Mouse (Mus musculus) left cerebral cortex, postnatal 36 days (tissue): ENCODE data around the gene Tspan15. TPM values are rescaled to one million over a fixed set of nuclear protein-coding genes. Genes with fewer than 3 reads are reported as not detected.

Experiments used
- DNase-seq, 2 experiments: peaks; one replicate each; pipeline ENCODE4 v3.0.0; 2021 to 2022; ENCODE audit warnings: low spot score in 2 of 2, mixed read lengths in 1 of 2
- intact Hi-C: fragments of 180-260 bp; cut with DNase I; formaldehyde crosslinking; loops from one replicate; pipeline ENCODE4 v1.15.1; 2025
- total RNA-seq, 2 experiments: library from RNA; stranded (reverse); gene quantifications; 2 replicates each; pipeline ENCODE4 v1.2.3; 2021

The Tspan15 gene
- total RNA-seq, 2 experiments from 2014 or later = 11.6 to 14.2 TPM

- no peak for DNase-seq
- intact Hi-C loops = no loop called here
These were observed 35.7 kb downstream of the Tspan15 start for GRCm38 (mm10) chr10:62195376-62195775.

- DNase-seq = no peak
- intact Hi-C loops = no loop called here
These were observed 36.1 kb downstream of the Tspan15 start for GRCm38 (mm10) chr10:62194946-62195345.

DNA sequence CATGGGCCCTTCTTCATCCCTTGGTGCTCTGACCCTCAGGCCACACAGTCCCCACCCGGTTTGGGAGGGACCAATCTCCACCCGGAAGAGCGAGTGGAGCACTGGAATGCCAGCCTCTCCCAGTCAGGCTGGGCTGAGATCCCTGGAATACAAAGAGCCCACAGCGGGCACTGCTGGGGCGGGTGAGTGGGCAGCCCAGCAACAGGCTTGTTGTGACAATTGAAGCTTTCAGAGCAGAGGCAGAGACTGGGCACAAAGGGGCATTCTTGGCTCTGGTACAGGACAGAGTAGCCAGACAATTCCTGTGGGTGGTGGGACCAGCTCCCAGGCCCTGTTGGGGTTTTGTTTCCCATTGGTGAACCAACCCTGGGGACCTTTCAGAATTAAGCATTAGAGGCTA, 36.6 kb downstream of the Tspan15 start:
- intact Hi-C loops = no loop called here
- peak in 1 of 2 experiments; percentile 46 for DNase-seq

- DNase-seq = no peak
- intact Hi-C loops = no loop called here
These were observed 37.0 kb downstream of the Tspan15 start for GRCm38 (mm10) chr10:62194043-62194442.

GRCm38 (mm10) chr10:62192701-62193157, 38.3 kb downstream of the Tspan15 start:
- intact Hi-C loops = no loop called here
- peak; percentile 64 to 67 for DNase-seq

DNA sequence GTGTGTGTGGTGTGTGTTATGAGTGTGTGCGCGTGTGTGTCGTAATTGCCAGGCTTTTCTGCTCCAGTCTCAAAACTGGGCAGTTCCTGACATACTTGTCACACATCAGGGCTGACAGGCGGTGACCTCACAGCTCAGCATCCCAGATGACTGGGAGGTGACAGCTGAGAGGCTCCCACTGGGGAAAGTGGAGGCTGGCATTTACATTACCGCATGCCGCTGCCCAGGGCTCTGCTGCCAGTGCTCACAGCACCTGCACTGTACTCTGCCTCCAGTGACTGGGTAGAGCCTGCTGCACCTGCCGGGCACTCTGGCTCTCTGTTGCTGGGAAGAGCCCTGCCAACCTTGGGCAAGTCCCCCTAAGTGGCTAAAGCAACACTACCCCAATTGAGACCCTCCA, 40.2 kb downstream of the Tspan15 start:
- no peak for DNase-seq
- intact Hi-C loops = no loop called here

DNA sequence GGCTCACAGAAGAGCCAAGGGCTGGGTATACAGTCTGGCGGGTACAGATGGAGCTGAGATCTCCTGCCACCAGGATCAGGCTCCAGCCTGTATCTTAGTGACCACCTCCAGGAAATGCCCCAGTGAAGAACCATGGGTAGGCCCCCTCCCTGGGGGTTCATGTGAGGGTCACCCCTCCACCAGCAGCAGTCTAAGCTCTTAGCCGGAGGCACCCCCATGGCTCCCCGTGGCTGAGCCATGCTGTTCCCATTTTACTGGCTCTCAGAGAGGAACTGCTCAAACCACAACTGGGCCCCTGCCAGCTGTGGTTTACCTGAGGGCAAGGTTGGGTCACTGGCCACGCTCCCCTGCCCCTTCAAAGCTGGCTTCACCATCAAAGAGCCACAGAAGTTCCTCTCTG, 41.1 kb downstream of the Tspan15 start:
- intact Hi-C loops = loop anchor here (10.0 kb wide), 1 partner anchor 225 kb away; no protein-coding TSS in a partner anchor
- DNase-seq = no peak

GRCm38 (mm10) chr10:62189303-62189702, 41.7 kb downstream of the Tspan15 start:
- intact Hi-C loops = loop anchor here (10.0 kb wide), 1 partner anchor 225 kb away; no protein-coding TSS in a partner anchor
- DNase-seq = no peak

DNA sequence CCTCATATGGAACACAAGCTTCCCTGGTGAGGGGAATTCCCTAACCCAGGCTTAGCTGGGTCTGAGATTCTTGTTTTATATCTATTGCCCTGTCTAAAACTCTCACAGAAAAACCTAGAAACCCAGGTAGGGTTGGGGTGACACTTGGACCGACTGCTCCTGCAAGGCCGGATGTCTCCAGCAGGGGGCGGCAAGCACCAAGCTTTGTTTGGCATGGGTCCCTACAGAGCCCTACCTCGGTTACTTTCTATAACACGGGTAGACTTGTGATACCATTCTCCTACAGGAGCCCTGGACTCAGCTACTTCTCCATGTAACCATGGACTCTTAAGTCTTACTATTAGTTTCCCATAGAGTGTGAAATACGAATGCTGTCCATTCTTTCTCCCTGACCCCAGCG, 44.2 kb downstream of the Tspan15 start:
- peak; percentile 62 to 78 for DNase-seq
- intact Hi-C loops = loop anchor here (1.0 to 10.0 kb wide), 2 partner anchors 56 to 228 kb away; no protein-coding TSS in a partner anchor

GRCm38 (mm10) chr10:62183053-62183452, 48.0 kb downstream of the Tspan15 start:
- intact Hi-C loops = loop anchor here (1.0 to 10.0 kb wide), 4 partner anchors 78 to 344 kb away; no protein-coding TSS in a partner anchor
- DNase-seq = peak; percentile 93 to 95

GRCm38 (mm10) chr10:62182471-62183014, 48.5 kb downstream of the Tspan15 start:
- no peak for DNase-seq
- intact Hi-C loops = loop anchor here (1.0 to 10.0 kb wide), 4 partner anchors 77 to 344 kb away; no protein-coding TSS in a partner anchor

- DNase-seq = no peak
- intact Hi-C loops = loop anchor here (2.0 to 10.0 kb wide), 3 partner anchors 125 to 343 kb away; no protein-coding TSS in a partner anchor
These were observed 49.4 kb downstream of the Tspan15 start for GRCm38 (mm10) chr10:62181701-62182100.

DNA sequence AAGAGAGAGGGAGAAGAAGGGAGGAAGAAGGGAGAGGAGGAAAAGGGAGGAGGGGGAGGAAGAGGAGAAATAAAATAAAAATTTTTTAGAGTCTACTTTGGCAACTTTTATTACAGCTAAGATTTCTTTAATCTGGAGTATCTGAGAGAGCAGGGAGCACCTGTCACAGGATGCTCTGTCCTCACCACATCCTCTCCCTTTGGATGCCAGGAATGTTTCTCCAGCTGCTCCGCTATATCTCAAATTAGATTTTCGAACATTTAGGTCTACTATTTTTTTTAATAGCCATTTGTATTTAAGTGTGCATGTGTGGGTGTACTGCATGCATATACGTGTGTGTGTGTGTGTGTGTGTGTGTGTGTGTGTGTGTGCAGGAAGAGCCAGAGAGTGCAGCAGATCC, 51.1 kb downstream of the Tspan15 start:
- DNase-seq = no peak
- intact Hi-C loops = loop anchor here (10.0 kb wide), 1 partner anchor 235 kb away; no protein-coding TSS in a partner anchor

DNA sequence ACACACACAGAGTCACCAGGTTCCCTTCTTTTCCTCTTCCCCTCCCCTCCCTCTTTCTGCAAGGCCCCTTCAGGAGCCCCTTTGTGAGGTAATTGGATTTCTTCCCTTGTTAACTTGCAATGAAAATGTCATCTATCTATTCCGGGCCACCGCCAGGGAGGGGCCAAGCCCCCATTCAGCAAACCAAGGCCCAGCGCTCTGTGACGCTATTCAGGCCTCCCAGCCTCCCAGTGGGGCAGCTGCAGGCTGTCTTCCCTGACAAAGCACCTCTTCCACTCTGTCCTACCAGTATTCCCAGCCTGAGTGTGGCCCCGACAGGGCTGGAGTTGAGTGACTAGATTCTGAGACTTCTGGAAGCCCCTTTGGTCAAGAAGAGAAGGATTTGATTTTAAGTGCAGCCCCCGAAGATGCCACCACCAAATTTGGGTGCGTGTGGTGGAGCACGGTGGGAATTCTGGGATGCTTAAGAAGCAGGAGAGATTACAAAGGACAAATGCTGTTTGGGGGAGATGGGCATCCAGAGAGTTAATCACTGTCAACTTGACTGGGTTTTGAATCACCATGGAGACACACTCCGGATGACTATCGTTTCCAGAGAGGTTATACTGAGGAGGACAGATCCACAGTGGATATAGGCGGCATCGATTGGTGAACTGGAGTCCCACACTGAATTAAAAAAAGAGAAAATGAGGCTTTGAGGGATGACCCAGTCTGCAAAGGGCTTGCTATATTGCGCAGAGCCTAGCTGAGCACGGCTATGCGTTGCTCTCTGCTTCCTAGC, 56.3 kb downstream of the Tspan15 start:
- intact Hi-C loops = no loop called here
- no peak for DNase-seq

GRCm38 (mm10) chr10:62173941-62174448, 57.1 kb downstream of the Tspan15 start:
- intact Hi-C loops = no loop called here
- DNase-seq = no peak

DNA sequence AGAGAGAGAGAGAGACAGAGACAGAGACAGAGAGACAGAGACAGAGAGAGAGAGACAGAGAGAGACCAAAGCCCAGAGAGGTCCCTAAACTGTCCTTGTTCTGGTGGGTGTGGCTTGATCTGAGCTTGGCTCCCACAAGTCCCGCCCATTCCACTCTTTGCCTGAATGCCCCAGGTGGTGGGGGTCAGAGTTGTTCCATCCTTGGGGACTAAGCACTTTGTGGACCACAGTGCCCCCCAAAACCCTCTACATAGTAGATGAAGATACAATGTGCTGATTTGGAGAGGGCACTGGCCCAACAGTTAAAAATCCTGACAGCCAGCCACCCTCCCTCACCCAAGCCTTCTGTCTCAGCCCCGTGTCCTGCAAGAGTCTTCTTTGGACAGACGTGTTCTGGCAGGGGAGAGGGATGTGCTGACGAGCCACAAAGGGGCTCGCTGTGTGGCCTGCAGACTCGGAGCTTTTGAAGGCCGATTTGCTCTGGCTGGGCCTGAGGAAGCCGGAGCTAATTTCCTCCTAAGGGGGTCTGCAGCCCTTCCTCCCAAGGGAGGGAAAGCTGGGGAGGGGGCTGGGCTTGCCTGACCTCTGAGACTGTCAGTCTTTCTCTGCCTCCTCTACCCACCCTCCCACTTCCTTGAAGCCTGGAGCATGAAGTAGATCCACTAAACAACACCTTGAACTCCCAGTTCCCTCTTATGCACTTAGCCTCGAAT, 58.1 kb downstream of the Tspan15 start:
- DNase-seq = no peak
- intact Hi-C loops = no loop called here

DNA sequence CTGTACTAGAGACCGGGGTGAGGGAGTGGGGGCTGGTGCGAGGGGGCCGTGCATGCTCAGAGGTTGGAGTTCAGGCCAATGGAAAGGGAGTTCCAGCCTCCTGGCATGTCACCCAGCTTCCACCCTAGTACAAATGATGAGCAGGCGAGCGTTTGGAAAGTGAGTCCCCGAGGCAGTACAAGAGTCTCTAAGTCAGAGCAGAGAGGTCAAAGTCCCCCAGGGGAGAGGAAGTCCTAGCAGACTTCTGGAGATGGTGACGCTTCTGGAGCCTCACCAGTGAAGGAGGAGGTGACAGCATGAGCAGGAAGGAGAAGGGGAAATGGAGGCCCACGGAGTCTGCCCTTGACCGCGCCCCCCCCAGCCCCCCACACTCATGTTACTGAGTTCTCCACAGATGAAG, 68.6 kb downstream of the Tspan15 start:
- no peak for DNase-seq
- intact Hi-C loops = no loop called here

DNA sequence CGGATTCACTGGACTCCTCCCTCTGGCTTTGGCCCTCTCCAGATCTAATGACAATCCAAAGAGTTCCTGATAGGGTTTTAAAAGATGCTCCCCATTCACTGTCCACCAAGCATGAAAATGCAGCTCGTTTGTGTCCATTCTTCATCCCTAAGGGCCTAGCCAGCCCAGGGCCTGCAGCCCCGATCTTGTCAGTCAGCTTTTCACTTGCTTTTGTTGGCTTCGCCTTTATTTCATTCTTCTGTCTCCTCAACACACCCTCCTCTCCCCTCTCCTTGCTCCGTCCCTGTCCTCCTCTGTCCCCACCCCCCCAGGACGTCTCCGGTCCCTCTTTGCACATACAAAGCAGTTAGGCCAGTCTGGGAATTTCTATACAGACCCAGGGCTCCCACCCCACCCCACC, 81.1 kb downstream of the Tspan15 start:
- DNase-seq = no peak
- intact Hi-C loops = no loop called here

- intact Hi-C loops = no loop called here
- DNase-seq = no peak
These were observed 83.4 kb downstream of the Tspan15 start for GRCm38 (mm10) chr10:62147466-62148248.
